Mouse (Mus musculus) forebrain, embryonic 14.5 days (tissue): ENCODE measurements around the gene Sdhc. TPM values are rescaled to one million over a fixed set of nuclear protein-coding genes. Genes with fewer than 3 reads are reported as not detected.

ENCODE experiments used
- ATAC-seq: fragments of 200-750 bp; cut with Nextera tagmentation; 2 replicates; pipeline ENCODE4 v1.8.0; 2017; ENCODE audit warnings: mild to moderate bottlenecking, moderate library complexity
- DNase-seq: peaks from one replicate; pipeline ENCODE4 v3.0.0-alpha.2; 2015; ENCODE audit warnings: low spot score
- H3K27ac ChIP-seq: fragments of 300-500 bp; sonication (generic); 2 replicates; pipeline ENCODE4 v1.5.1; 2014; ENCODE audit warnings: low read depth, mild to moderate bottlenecking, control low read depth, low read length, moderate library complexity
- H3K27me3 ChIP-seq: fragments of 300-500 bp; sonication (generic); replicated peaks from 2 replicates; pipeline ENCODE4 v1.6.1; 2014; ENCODE audit warnings: low read length, control low read depth, mixed read lengths; ENCODE audit not compliant: control insufficient read depth, insufficient read depth
- H3K36me3 ChIP-seq: fragments of 300-500 bp; sonication (generic); 2 replicates; pipeline ENCODE4 v1.6.1; 2014; ENCODE audit warnings: low read length, control low read depth; ENCODE audit not compliant: control insufficient read depth, insufficient read depth
- H3K4me1 ChIP-seq: fragments of 300-500 bp; sonication (generic); 2 replicates; pipeline ENCODE4 v1.6.1; 2014; ENCODE audit warnings: antibody characterized with exemption, low read length, control low read depth; ENCODE audit not compliant: control insufficient read depth, insufficient read depth
- H3K4me2 ChIP-seq: fragments of 300-500 bp; sonication (generic); 2 replicates; pipeline ENCODE4 v1.6.1; 2014; ENCODE audit warnings: mild to moderate bottlenecking, control low read depth, low read length
- H3K4me3 ChIP-seq: fragments of 300-500 bp; sonication (generic); 2 replicates; pipeline ENCODE4 v1.5.1; 2014; ENCODE audit warnings: low read depth, low read length, control low read depth
- H3K9ac ChIP-seq: fragments of 300-500 bp; sonication (generic); 2 replicates; pipeline ENCODE4 v1.6.1; 2014; ENCODE audit warnings: mild to moderate bottlenecking, low read length, control low read depth, moderate library complexity
- H3K9me3 ChIP-seq: fragments of 300-500 bp; sonication (generic); replicated peaks from 2 replicates; pipeline ENCODE4 v1.6.1; 2016; ENCODE audit warnings: low read length, control low read depth, mixed read lengths; ENCODE audit not compliant: control insufficient read depth
- WGBS: fragments of 180-500 bp; shearing (Covaris S2); extraction: QIAGEN DNeasy Blood & Tissue Kit; methylation state at CpG from one replicate; pipeline ENCODE4 v1.1.7; 2014; 5-methylcytosine and 5-hydroxymethylcytosine counted together
- polyA plus RNA-seq: library from polyadenylated mRNA; unstranded; fragments of >200 nt; fragmentation: Nextera tagmentation; extraction: Ambion mirVana; gene quantifications from 2 replicates; pipeline ENCODE4 v1.2.1, GENCODE M21; 2014

Sdhc gene
- polyA plus RNA-seq, 1 experiment from 2014 or later: 310 TPM

DNA sequence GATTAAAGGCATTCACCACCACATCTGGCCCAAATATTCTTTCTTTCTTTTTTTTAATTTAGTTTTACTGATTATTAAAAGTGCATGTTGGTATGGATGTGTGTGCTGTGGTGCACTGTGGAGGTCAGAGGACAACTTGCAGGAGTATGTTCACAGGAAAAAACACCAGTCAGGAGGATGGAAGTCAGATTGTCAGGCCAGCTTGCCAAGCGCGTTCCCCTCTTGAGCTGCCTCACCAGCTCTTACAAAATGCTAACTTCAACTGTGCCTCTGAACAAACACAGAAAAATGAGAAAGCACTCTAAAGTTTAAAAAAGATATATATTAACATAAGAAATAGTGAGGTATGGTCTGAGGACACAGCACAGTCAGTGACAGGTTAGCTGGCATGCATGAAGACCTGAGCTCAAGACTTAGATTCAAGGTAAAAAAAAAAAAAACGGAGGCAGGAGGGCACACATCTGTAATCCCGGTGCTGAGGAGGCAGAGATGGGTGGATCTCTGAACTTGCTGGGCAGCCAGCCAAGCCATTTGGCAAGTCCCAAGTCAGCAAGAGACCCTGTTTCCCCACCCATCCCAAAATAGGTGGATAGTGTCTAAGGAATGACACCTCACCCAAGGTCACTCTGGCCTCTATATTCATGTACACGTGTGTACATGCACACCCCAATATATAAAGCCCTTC is 29.2 kb upstream of the Sdhc start:
- ATAC-seq: no peak
- Histone ChIP-seq H3K4me1 (no peaks in the 10 kb centered on the region), H3K4me3 (no peak overlapping the region), H3K27ac (no peak overlapping the region), H3K4me2 (no peak overlapping the region), H3K36me3 (no peaks in the 10 kb centered on the region), H3K9me3 (no peaks in the 10 kb centered on the region), H3K9ac (no peak overlapping the region), H3K27me3 (no peaks in the 10 kb centered on the region)
- 85% methylated on average over 5 of the region's 5 CpGs for WGBS
- DNase-seq: no peak

DNA sequence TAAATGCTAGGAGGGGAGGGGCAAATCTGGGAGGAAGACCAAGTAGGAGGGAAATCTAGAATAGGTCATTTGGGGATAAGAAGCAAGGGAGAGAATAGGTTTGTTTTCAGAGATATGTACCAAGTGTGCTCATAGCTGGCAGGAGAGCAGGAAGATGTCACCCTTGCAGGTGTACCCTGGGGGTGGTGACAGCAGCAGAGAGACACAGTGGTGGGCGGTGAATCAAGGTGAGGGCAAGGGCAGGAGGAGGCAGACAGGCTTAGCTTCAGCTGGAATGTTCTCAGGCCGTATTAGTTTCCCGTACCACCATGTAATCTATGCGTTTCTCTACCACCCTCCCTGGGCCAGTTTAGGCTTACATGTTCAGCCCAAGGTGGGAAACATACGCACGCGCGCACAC is 22.4 kb upstream of the Sdhc start:
- no peaks in the 10 kb centered on the region for H3K4me1 ChIP-seq
- ATAC-seq: no peak
- H3K36me3 ChIP-seq: no peaks in the 10 kb centered on the region
- WGBS: 95% methylated on average over 8 of the region's 8 CpGs
- no peak overlapping the region for H3K27ac ChIP-seq
- DNase-seq: no peak
- no peak overlapping the region for H3K9ac ChIP-seq
- no peak overlapping the region for H3K4me2 ChIP-seq
- H3K27me3 ChIP-seq: no peaks in the 10 kb centered on the region
- no peak overlapping the region for H3K4me3 ChIP-seq
- no peaks in the 10 kb centered on the region for H3K9me3 ChIP-seq

DNA sequence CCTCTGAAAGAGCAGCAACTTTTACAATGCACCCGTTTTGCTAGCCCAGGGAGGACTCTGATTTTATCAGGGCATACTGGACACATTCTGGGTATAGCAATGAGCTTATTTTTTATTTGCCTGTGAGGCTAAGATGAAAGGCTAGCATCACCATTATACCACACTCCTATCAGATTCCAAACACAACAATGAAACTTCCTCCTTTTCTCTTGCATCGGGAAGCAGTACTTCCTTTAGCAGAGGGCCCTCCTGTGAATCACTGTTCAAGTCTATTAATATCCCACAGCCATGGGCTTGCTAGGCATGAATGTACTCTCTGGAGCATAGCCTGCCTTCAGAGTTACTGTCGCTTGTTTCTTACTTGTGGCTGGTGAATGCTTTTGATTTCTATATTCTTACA is 20.7 kb upstream of the Sdhc start:
- 74% methylated on average over 3 of the region's 3 CpGs for WGBS
- no peak overlapping the region for H3K9ac ChIP-seq
- ATAC-seq: no peak
- no peak for DNase-seq
- no peaks in the 10 kb centered on the region for H3K4me1 ChIP-seq
- H3K27ac ChIP-seq: no peak overlapping the region
- no peaks in the 10 kb centered on the region for H3K27me3 ChIP-seq
- H3K9me3 ChIP-seq: no peaks in the 10 kb centered on the region
- H3K4me2 ChIP-seq: no peak overlapping the region
- no peaks in the 10 kb centered on the region for H3K36me3 ChIP-seq
- H3K4me3 ChIP-seq: no peak overlapping the region

DNA sequence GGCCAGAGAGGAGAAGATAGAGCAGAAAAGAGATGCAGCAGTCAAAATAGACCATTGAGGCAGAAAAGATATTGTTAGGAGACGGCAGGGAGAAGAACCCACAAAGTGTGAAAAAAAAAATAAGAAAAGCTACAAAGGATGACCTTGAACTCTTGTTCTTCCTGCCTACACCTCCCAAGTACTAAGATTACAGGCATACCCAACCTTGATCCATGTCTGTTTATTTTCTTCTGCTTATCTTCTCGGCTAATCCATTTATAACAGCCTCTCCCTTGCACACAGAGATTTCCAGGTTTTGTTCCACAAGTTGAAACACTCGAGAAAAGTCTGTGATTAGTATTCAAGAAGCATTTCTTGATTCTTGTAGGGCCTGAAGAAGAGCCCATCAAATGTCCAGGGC is 19.5 kb upstream of the Sdhc start:
- H3K36me3 ChIP-seq: no peaks in the 10 kb centered on the region
- WGBS: 67% methylated on average over 3 of the region's 3 CpGs
- no peaks in the 10 kb centered on the region for H3K4me1 ChIP-seq
- H3K4me3 ChIP-seq: no peak overlapping the region
- H3K9me3 ChIP-seq: no peaks in the 10 kb centered on the region
- no peaks in the 10 kb centered on the region for H3K27me3 ChIP-seq
- H3K9ac ChIP-seq: no peak overlapping the region
- DNase-seq (no peak), ATAC-seq (no peak)
- H3K27ac ChIP-seq: no peak overlapping the region
- no peak overlapping the region for H3K4me2 ChIP-seq

DNA sequence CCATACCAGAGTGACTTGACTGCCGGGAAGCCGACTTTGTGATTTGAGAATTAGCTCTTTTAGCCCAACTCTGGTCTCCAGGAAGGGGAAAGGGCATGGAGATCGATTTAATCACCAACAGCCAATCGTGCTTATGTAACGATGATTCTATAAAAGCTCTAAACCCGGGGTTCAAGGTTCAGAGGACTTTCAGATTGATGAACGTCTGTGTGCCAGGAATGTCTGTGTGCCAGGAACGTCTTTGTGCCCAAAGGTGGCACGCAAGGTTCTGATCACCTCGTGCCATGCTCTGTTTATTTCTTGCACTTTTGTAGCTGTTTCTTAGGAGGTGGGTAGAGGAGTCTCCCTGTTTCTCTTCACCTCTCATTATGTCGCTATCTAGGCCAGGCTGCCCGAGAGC is 18.5 kb upstream of the Sdhc start:
- WGBS: 87% methylated on average over 12 of the region's 12 CpGs
- Histone ChIP-seq H3K27me3 (no peaks in the 10 kb centered on the region), H3K4me3 (no peak overlapping the region), H3K4me2 (no peak overlapping the region), H3K27ac (no peak overlapping the region), H3K9me3 (no peaks in the 10 kb centered on the region), H3K9ac (no peak overlapping the region), H3K36me3 (no peaks in the 10 kb centered on the region), H3K4me1 (no peaks in the 10 kb centered on the region)
- DNase-seq: no peak
- ATAC-seq: no peak

DNA sequence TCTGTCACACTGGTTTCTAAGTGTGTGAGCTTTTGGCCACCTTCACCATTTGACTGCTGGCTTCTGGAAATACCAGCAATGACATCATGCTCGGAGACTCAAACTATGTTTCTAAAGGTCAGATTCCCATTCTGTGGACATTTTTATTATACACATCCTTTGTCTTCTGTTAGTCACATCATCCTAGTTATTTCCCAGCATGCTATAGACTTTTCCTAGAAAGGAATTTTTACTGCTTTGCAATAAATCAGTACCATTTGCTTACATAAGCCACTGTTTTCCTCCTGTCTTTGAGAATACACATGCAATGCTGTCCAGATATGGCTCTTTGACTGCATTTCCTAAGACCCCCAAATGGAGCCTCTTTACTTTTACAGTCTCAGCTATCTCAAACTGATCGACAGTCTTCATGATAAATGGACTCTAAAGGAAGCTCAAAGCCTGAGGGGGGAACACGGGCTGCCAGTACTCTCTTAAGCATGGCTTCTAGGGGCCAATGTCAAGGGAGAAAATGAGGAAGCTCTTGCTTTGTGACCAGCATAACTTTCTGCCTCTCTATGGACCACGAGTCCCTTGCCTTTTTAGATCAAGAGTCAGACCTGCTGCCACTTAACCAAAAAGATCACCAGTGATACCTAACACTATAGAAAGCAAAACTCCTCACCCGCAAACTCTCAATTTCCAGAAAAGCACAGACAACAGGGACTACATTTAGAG is 15.4 kb upstream of the Sdhc start:
- Histone ChIP-seq H3K9ac (no peak overlapping the region), H3K4me3 (no peak overlapping the region), H3K4me2 (no peak overlapping the region), H3K27me3 (no peaks in the 10 kb centered on the region), H3K4me1 (no peaks in the 10 kb centered on the region), H3K36me3 (no peaks in the 10 kb centered on the region), H3K9me3 (no peaks in the 10 kb centered on the region), H3K27ac (no peak overlapping the region)
- DNase-seq (no peak), ATAC-seq (no peak)
- 82% methylated on average over 5 of the region's 5 CpGs for WGBS

DNA sequence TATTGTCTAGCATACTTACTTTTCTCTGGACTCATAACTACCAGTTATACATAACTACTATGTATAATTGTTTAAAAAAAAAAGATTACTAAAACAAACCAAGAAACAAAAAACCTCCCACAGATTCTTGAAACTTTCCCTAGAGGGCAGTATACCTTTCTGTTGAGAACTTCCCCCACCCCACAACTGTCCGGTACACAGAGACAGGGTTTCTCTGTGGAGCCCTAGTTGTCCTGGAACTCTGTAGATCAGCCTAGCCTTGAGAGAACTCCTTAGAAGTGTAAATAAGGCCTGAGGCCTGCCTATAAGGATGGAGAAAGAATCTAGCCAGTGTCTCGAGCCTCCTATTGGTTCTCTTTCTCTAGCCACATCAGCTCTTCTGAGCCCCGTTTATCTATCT is 13.9 kb upstream of the Sdhc start:
- peaks cover 9% of the 10 kb centered on the region; the same call in 1 of the 2 replicates for H3K27me3 ChIP-seq

DNA sequence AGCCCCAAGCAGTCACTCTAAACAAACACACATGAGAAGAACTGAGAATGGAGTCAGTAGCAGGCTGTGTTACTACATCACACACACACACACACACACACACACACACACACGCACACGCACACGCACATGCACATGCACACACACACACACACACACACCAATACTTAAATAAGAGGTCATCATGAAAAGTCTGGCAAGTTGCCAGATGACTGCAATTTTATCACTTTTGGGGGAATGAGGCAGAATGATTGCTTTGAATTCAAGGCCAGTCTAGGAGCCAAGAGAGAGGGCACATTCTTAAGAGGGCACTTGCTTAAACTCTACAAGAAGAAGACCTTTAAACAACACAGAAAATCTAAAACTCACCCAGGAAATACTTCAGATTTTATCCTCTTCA is 12.1 kb upstream of the Sdhc start:
- ATAC-seq: no peak
- 90% methylated on average over 3 of the region's 3 CpGs for WGBS
- Histone ChIP-seq H3K4me1 (no peaks in the 10 kb centered on the region; the same call in 1 of the 2 replicates), H3K36me3 (no peaks in the 10 kb centered on the region), H3K4me3 (no peak overlapping the region), H3K27ac (no peak overlapping the region), H3K4me2 (no peak overlapping the region), H3K9me3 (no peaks in the 10 kb centered on the region), H3K9ac (no peak overlapping the region), H3K27me3 (peaks cover 20% of the 10 kb centered on the region)
- no peak for DNase-seq

More for the DNA sequence above, 13.9 kb upstream of the Sdhc start:
- Histone ChIP-seq H3K4me3 (no peak overlapping the region), H3K36me3 (no peaks in the 10 kb centered on the region), H3K27ac (no peak overlapping the region), H3K4me2 (no peak overlapping the region), H3K4me1 (no peaks in the 10 kb centered on the region; the same call in 1 of the 2 replicates), H3K9ac (no peak overlapping the region), H3K9me3 (no peaks in the 10 kb centered on the region)
- ATAC-seq (no peak), DNase-seq (peak; percentile 32)
- WGBS: 35% methylated on average over 3 of the region's 3 CpGs

DNA sequence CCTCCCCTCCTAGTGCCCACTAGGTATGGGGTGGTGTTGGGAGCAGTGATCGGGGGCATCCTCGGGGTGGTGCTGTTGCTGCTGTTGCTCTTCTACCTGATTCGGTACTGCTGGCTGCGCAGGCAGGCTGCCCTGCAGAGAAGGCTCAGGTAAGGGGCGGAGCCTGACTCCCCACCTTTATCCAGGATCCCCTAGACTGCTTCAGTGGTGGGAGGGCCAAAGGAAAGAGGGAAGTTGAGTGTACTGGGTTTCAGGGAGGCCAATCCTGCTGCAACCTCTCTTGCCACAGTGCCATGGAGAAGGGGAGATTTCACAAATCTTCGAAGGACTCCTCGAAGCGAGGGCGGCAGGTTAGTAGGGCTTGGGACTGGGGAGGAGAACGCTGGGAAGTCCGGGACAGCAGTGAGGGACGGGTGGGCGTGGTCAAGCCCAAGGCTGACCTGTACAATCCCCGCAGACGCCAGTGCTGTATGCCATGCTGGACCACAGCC is 9.1 kb upstream of the Sdhc start:
- peak overlapping the region; percentile 33 for H3K4me2 ChIP-seq
- 3% methylated on average over 15 of the region's 15 CpGs for WGBS
- H3K27ac ChIP-seq: no peak overlapping the region
- peaks cover 20% of the 10 kb centered on the region for H3K27me3 ChIP-seq
- H3K4me1 ChIP-seq: no peaks in the 10 kb centered on the region; the same call in 1 of the 2 replicates
- H3K9me3 ChIP-seq: no peaks in the 10 kb centered on the region
- no peak for ATAC-seq
- H3K4me3 ChIP-seq: no peak overlapping the region
- no peak overlapping the region for H3K9ac ChIP-seq
- no peaks in the 10 kb centered on the region for H3K36me3 ChIP-seq
- DNase-seq: no peak
